Mouse (Mus musculus): ENCODE results near the gene Nectin1. TPM values are rescaled to one million over a fixed set of nuclear protein-coding genes. Genes with fewer than 3 reads are reported as not detected.

The Nectin1 gene
- total RNA-seq, 2 experiments from 2014 or later, result 4.5 to 6.7 TPM

- DNase-seq, result no peak
- intact Hi-C loops (cut with DNase I; ENCODE audit: low total_unique reads), result no loop called here
Observed at GRCm38 (mm10) chr9:43737331-43737730, 6.5 kb upstream of the Nectin1 start.

GRCm38 (mm10) chr9:43737871-43738292, 5.9 kb upstream of the Nectin1 start:
- intact Hi-C loops (cut with DNase I; ENCODE audit: low total_unique reads), result no loop called here
- DNase-seq, result no peak

- DNase-seq, result no peak
- intact Hi-C loops (cut with DNase I; ENCODE audit: low total_unique reads), result no loop called here
Observed at GRCm38 (mm10) chr9:43738480-43739084, 5.2 kb upstream of the Nectin1 start.

- DNase-seq, result no peak
- intact Hi-C loops (cut with DNase I; ENCODE audit: low total_unique reads), result no loop called here
Observed at GRCm38 (mm10) chr9:43741277-43741676, 2.5 kb upstream of the Nectin1 start.

- DNase-seq, result no peak
- intact Hi-C loops (cut with DNase I; ENCODE audit: low total_unique reads), result loop anchor here (2.0 kb wide), 1 partner anchor 61 kb away; no protein-coding TSS in a partner anchor
Observed at GRCm38 (mm10) chr9:43742066-43742465, 1.7 kb upstream of the Nectin1 start.

GRCm38 (mm10) chr9:43742902-43743646, 710 bp upstream of the Nectin1 start:
- DNase-seq, result peak; percentile 86
- intact Hi-C loops (cut with DNase I; ENCODE audit: low total_unique reads), result loop anchor here (2.0 kb wide), 1 partner anchor 60 kb away; no protein-coding TSS in a partner anchor

GRCm38 (mm10) chr9:43744138-43744981, 576 bp downstream of the Nectin1 start:
- intact Hi-C loops (cut with DNase I; ENCODE audit: low total_unique reads), result no loop called here
- peak; percentile 21 for DNase-seq

GRCm38 (mm10) chr9:43745051-43745792, 1.4 kb downstream of the Nectin1 start:
- intact Hi-C loops (cut with DNase I; ENCODE audit: low total_unique reads), result no loop called here
- no peak for DNase-seq

GRCm38 (mm10) chr9:43745951-43746703, 2.3 kb downstream of the Nectin1 start:
- intact Hi-C loops (cut with DNase I; ENCODE audit: low total_unique reads), result no loop called here
- no peak for DNase-seq

- intact Hi-C loops (cut with DNase I; ENCODE audit: low total_unique reads), result loop anchor here (2.0 kb wide), 1 partner anchor 29 kb away; no protein-coding TSS in a partner anchor
- peak; percentile 19 for DNase-seq
Observed at GRCm38 (mm10) chr9:43747710-43748109, 3.9 kb downstream of the Nectin1 start.

GRCm38 (mm10) chr9:43748519-43748918, 4.7 kb downstream of the Nectin1 start:
- DNase-seq, result no peak
- intact Hi-C loops (cut with DNase I; ENCODE audit: low total_unique reads), result loop anchor here (2.0 kb wide), 1 partner anchor 28 kb away; no protein-coding TSS in a partner anchor

GRCm38 (mm10) chr9:43750053-43750452, 6.3 kb downstream of the Nectin1 start:
- intact Hi-C loops (cut with DNase I; ENCODE audit: low total_unique reads), result no loop called here
- DNase-seq, result no peak

GRCm38 (mm10) chr9:43751111-43751510, 7.3 kb downstream of the Nectin1 start:
- intact Hi-C loops (cut with DNase I; ENCODE audit: low total_unique reads), result no loop called here
- DNase-seq, result no peak

- DNase-seq, result no peak
- intact Hi-C loops (cut with DNase I; ENCODE audit: low total_unique reads), result no loop called here
Observed at GRCm38 (mm10) chr9:43753481-43753880, 9.7 kb downstream of the Nectin1 start.

- no peak for DNase-seq
- intact Hi-C loops (cut with DNase I; ENCODE audit: low total_unique reads), result no loop called here
Observed at GRCm38 (mm10) chr9:43754083-43754482, 10.3 kb downstream of the Nectin1 start.

GRCm38 (mm10) chr9:43754768-43755197, 11.0 kb downstream of the Nectin1 start:
- intact Hi-C loops (cut with DNase I; ENCODE audit: low total_unique reads), result loop anchor here (5.0 kb wide), 1 partner anchor 43 kb away; no protein-coding TSS in a partner anchor
- DNase-seq, result no peak

GRCm38 (mm10) chr9:43755464-43755863, 11.7 kb downstream of the Nectin1 start:
- intact Hi-C loops (cut with DNase I; ENCODE audit: low total_unique reads), result loop anchor here (5.0 kb wide), 1 partner anchor 42 kb away; no protein-coding TSS in a partner anchor
- DNase-seq, result no peak

GRCm38 (mm10) chr9:43755928-43756327, 12.1 kb downstream of the Nectin1 start:
- intact Hi-C loops (cut with DNase I; ENCODE audit: low total_unique reads), result loop anchor here (5.0 kb wide), 1 partner anchor 41 kb away; no protein-coding TSS in a partner anchor
- DNase-seq, result no peak

Measured in gastrocnemius, postnatal 14 days (tissue).